Mouse (Mus musculus): ENCODE results near the gene Ano10.

Ano10 gene

GRCm38 (mm10) chr9:122290192-122290591 is 4.0 kb downstream of the Ano10 start:
- DNase-seq (ENCODE audit: low read depth) = no peak

- no peak for DNase-seq (ENCODE audit: low read depth)
Measured at GRCm38 (mm10) chr9:122288416-122288815, 5.8 kb downstream of the Ano10 start.

DNA sequence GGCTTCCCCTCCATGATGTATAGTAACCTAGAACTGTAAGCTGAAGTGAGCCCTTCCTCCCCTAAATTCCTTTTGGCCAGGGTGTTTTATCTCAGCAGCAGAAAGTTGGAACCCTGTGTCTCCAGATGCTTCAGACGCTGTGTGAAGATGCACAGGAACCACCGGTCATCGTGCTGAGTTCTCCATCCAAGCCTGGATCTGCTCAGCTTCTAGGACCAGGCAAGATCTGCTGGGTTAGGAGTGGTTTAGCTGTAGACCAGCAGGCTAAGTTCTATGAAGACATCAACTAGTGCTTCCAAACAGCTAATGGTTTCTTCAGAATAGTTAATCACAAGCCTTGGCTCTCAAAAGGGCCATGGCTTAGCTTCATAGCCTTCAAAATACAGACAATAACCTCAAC is 6.7 kb downstream of the Ano10 start:
- no peak for DNase-seq (ENCODE audit: low read depth)

DNA sequence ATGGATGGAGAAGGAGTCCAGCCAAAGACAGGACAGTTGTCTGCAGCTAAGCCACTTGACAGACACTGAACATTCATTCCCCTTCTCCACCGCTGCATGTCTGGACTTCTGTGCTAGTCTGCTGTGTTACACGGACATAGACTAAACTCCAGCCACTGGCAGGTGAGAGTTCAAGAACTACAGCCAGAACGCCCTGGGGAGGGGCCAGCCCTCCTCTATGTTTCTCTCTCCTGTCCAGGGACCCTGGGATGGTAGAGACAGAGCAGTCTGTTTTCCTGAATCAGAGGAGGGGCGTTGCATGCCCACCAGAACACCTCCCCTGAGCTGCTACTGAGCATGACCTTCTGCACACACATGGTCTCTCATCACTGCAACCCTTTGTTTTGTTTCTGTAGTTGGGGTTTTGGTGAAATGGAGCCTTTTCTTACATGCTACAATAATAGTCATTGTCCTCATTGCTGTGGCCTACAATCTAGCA is 8.4 kb downstream of the Ano10 start:
- DNase-seq (ENCODE audit: low read depth) = no peak

DNA sequence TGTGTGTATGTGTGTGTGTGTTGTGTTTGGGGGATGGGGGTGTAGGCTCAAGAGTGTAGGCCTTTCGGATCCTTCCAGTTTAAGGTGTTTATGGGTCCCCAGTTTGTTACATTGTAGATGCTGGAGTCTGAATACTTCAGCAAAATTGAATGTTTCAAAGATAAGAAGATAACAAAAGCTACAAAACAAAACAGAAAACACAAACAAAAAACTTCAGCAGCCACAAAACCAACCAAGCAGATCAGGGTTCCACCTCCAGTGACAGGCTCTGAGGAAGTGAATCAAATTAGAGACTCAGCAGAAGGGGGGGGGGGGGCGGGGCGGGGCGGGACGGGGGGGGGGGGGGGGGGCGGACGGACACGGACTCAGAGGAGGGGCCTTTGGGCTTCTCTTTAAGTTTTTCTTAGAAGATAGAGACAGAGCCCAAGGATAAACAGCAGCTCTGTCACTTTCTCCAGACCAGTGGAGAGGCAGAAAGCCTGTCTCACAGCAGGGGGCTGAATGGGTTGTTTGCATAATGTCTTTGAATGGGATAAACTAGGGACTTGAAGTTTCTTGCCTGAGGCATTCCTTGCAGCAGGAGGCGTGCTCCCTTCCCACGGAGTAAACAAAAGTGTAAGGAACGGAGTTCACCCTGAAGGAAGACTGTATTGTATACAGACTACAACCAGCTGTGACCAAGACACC is 8.9 kb downstream of the Ano10 start:
- DNase-seq (ENCODE audit: low read depth) = peak; percentile 60

GRCm38 (mm10) chr9:122284696-122285095 is 9.5 kb downstream of the Ano10 start:
- DNase-seq (ENCODE audit: low read depth) = no peak

- no peak for DNase-seq (ENCODE audit: low read depth)
Measured at GRCm38 (mm10) chr9:122281004-122281403, 13.2 kb downstream of the Ano10 start.

GRCm38 (mm10) chr9:122276665-122277064 is 17.6 kb downstream of the Ano10 start:
- DNase-seq (ENCODE audit: low read depth) = no peak

DNA sequence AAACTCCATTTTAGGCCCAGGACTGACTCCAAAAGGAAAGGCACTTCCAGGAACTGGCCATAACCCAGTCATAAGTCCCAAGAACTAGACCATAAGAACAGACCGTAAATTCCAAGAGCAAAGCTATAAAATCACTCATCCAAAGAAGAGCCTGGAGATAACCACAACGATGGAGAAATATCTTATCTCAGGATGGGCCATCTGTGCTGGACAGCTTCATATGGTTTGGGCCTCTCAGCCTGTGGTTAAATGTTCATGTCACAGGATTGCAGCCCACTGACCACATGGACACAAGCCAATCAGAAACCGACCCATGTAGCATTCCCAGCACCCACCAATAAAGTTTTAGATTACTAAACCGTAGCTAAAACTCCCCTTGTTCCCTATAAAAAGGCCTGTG is 18.1 kb downstream of the Ano10 start:
- DNase-seq (ENCODE audit: low read depth) = no peak

- DNase-seq (ENCODE audit: low read depth) = no peak
Measured at GRCm38 (mm10) chr9:122274346-122274745, 19.9 kb downstream of the Ano10 start.

- no peak for DNase-seq (ENCODE audit: low read depth)
Measured at GRCm38 (mm10) chr9:122273879-122274278, 20.3 kb downstream of the Ano10 start.

GRCm38 (mm10) chr9:122271866-122272265 is 22.4 kb downstream of the Ano10 start:
- DNase-seq (ENCODE audit: low read depth) = peak; percentile 55

GRCm38 (mm10) chr9:122271318-122271717 is 22.9 kb downstream of the Ano10 start:
- DNase-seq (ENCODE audit: low read depth) = no peak

DNA sequence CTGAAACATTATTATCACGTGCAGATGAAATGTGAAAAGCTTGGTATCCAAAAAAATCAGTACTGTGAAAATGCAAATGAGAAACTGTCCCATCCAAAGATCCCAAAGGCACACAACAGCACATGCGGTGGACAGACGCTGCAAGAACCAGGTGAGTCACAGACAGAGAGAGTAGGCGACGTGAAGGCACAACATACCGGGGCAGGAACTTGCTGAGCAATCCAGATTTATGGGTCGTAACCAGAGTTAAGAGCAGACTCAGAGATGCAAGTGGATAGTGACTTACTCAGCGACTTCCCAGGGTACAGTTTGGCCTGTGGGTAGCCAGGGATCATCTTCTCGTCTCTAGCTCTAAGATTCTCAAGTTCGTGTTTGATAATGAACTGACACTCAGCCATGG is 23.3 kb downstream of the Ano10 start:
- no peak for DNase-seq (ENCODE audit: low read depth)

DNA sequence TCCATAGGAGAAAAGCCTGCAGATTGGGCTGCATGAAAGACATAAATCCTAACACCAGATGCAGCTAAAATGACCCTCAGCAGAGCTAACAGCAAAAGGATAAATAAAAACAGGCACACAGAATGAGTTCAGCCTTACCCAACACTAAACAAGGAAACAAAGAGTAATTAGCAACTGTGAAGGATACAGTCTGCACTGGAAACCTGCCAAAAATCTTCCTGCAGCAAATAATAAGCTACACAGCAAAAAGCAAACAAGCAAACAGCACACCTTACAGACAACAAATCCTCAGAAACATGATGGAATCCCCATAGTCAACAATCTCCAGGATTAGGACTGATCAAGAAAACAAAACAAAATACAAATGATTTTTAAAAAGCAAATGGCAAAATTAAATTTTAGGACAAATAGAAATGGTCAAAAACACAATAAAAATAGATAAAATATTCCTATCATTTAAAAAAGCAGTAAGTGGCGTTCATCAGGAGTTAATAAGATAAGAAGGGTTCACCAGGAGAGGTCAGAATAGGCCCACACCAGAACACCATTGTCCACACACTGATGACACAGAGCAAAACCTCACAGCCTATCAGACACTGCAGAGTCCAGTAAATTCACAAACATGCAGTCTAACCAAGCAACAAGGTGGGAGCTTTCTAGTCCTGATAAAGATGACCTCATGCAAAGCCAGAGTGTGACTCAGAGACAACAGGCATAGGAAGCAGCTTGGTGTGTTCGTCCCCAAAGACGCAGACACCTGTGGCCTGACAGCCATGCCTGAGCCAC is 24.8 kb downstream of the Ano10 start:
- DNase-seq (ENCODE audit: low read depth) = no peak

DNA sequence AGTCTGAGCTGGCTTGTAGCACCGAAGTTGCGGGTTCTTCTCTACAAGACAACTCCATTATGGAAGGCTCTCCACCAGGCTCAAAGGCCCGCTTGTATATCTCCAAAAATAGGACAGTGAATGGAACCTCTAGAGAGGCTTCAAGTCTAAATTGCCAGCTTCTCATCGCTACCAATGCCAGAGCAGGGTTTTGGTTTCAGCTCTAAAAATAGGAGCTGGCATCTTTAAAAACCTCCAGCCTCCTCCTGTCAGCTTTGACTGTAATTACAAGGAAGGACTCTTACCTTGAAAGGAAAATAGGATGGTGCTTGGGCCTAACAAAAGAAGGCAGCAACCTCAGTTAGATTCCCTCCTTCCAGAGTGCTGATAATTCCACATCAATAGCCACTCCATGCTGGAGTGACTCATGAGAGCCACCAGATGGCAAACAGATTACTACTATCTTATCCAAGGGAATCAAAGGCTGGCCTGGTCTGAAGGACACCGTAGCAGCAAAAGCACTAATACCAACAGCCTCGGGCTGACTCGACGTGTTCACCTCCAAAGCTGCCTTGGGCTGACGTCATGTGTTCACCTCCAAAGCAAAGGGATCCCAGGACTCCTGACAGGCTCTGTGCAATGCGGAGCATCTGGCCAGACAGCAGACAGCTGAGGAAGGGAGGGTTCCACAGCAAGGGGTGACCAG is 28.6 kb downstream of the Ano10 start:
- DNase-seq (ENCODE audit: low read depth) = no peak

DNA sequence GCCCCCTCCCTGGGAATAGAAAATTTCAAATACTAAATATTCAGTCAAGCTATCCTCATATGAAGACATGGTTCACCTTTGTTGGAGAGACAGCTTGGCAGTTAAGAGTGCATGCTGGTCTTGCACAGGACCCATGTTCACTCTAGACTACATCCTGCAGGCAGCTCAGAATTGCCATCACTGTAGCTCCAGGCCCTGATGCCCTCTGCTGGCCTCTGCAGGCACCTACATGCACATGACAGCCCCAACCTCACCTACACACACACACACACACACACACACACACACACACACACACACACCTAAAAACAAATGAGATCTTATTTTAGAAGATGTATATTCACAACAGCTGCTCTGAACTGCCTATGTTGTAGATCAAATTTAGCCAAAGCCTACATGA is 31.1 kb downstream of the Ano10 start:
- peak; percentile 43 for DNase-seq (ENCODE audit: low read depth)

- DNase-seq (ENCODE audit: low read depth) = no peak
Measured at GRCm38 (mm10) chr9:122254386-122254785, 39.8 kb downstream of the Ano10 start.

GRCm38 (mm10) chr9:122252113-122252512 is 42.1 kb downstream of the Ano10 start:
- DNase-seq (ENCODE audit: low read depth) = peak; percentile 65

- DNase-seq (ENCODE audit: low read depth) = peak; percentile 55
Measured at GRCm38 (mm10) chr9:122248168-122248567, 46.1 kb downstream of the Ano10 start.

GRCm38 (mm10) chr9:122247430-122248027 is 46.7 kb downstream of the Ano10 start:
- DNase-seq (ENCODE audit: low read depth) = peak; percentile 89

GRCm38 (mm10) chr9:122245879-122246278 is 48.3 kb downstream of the Ano10 start:
- DNase-seq (ENCODE audit: low read depth) = peak; percentile 62

All from induced T-regulatory cell, adult 2 months (primary cell).